Mouse (Mus musculus) stomach, adult 2 months (tissue): ENCODE results near the gene Psg29. TPM values are rescaled to one million over a fixed set of nuclear protein-coding genes. Genes with fewer than 3 reads are reported as not detected.

Source experiments
- polyA plus RNA-seq: library from polyadenylated mRNA; depleted of rRNA; stranded (reverse); fragments of >200 nt; gene quantifications from 2 replicates; pipeline ENCODE4 v1.2.3, GENCODE M21; 2012; rRNA removed

Psg29 gene
- polyA plus RNA-seq, result not detected in 2 replicates

DNA sequence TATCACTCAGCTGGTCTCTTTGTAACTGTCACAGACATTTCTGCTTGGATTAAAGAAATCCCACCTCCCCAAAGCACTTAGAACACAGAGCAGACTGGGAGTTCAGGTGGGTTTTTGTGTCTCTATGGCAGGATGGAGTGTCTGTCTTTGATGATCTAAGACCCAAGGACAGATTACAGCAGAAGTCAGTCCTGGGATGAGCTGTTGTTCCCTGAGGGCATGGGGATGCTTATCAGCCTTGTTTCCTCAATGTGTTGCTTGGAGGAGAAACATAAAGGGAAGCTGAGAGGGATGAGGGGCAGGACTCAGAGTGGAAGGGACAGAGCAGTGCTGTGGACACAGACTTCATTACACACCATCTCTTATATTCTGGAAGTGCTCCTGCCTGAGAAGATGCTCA lies at the start of gene Psg29:
Gene Psg29, plus strand, starts transcription at position 301 of the 400 bp plus-strand sequence.

Other genes with a start within 250 kb of the Psg29 start
- gene Pnmal1, start 243.8 kb upstream of the Psg29 start, polyA plus RNA-seq, result 0.04 and 0.08 TPM in 2 replicates
- gene Gm42372, start 220.4 kb upstream of the Psg29 start, polyA plus RNA-seq, result 0.01 TPM in 1 of 2 replicates, not detected in the other
- gene Ccdc8, start 210.8 kb upstream of the Psg29 start, polyA plus RNA-seq, result 0.70 TPM in 2 replicates
- gene Ppp5c, start 175.6 kb upstream of the Psg29 start, polyA plus RNA-seq, result 124 and 163 TPM in 2 replicates
- 0.29 and 1.7 TPM in 2 replicates for gene Hif3a, start 141.1 kb upstream of the Psg29 start, polyA plus RNA-seq
- not detected in 2 replicates for gene Psg16, start 129.4 kb upstream of the Psg29 start, polyA plus RNA-seq
- not detected in 2 replicates for gene Ceacam3, start 53.2 kb upstream of the Psg29 start, polyA plus RNA-seq